Mouse (Mus musculus): ENCODE measurements around the gene Lpin1. TPM values are rescaled to one million over a fixed set of nuclear protein-coding genes. Genes with fewer than 3 reads are reported as not detected.
A peak's percentile ranks its signal among the peaks of the same experiment; 100 is the strongest.

Lpin1 gene
- polyA plus RNA-seq, 1 experiment from 2014 or later, result 7.1 TPM

GRCm38 (mm10) chr12:16577665-16578233 is 33.0 kb downstream of the Lpin1 start:
- Histone ChIP-seq H3K27ac (replicated peaks; ENCODE audit: low read depth, low read length) (no peak overlapping the region), H3K27me3 (ENCODE audit: control insufficient read depth, insufficient read depth, low read length) (no peaks in the 10 kb centered on the region), H3K4me3 (ENCODE audit: low read depth, low read length) (no peak overlapping the region), H3K36me3 (ENCODE audit: control insufficient read depth, insufficient read depth, low read length) (no peaks in the 10 kb centered on the region), H3K4me1 (ENCODE audit: control insufficient read depth, insufficient read depth, low read length) (no peaks in the 10 kb centered on the region), H3K4me2 (ENCODE audit: low read depth, severe bottlenecking) (no peak overlapping the region), H3K9me3 (ENCODE audit: control insufficient read depth, low read length) (no peaks in the 10 kb centered on the region), H3K9ac (ENCODE audit: low read length) (no peak overlapping the region)
- WGBS, result 82% methylated on average over 9 of the region's 9 CpGs
- ATAC-seq (ENCODE audit: insufficient number of reproducible peaks, low FRiP score, low TSS enrichment, low read depth) (no peak), DNase-seq (ENCODE audit: low spot score) (no peak)

DNA sequence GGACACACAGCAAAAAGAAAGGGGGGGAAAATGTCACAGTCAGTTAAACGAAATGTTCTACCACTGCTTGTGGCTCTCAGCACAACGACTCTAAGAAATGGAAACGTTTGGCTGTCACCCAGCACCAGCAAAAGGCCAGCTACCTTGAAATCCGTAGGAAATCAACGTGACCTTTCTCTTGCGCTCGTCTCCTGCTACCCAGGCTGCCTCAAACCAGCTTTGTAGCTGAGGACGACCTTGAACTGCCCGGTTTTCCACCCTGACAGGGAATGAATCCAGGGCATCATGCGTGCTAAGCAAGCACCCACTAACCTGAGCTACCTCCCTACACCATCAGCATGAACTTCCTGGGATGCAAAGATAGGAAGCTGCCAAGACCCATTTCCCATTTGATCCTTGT is 39.5 kb downstream of the Lpin1 start:
- Histone ChIP-seq H3K36me3 (ENCODE audit: control insufficient read depth, insufficient read depth, low read length) (no peaks in the 10 kb centered on the region), H3K9me3 (ENCODE audit: control insufficient read depth, low read length) (no peaks in the 10 kb centered on the region), H3K4me1 (ENCODE audit: control insufficient read depth, insufficient read depth, low read length) (no peaks in the 10 kb centered on the region), H3K4me2 (ENCODE audit: low read depth, severe bottlenecking) (no peak overlapping the region), H3K27me3 (ENCODE audit: control insufficient read depth, insufficient read depth, low read length) (no peaks in the 10 kb centered on the region), H3K9ac (ENCODE audit: low read length) (no peak overlapping the region), H3K4me3 (ENCODE audit: low read depth, low read length) (no peak overlapping the region), H3K27ac (replicated peaks; ENCODE audit: low read depth, low read length) (no peak overlapping the region)
- no peak for DNase-seq (ENCODE audit: low spot score)
- no peak for ATAC-seq (ENCODE audit: insufficient number of reproducible peaks, low FRiP score, low TSS enrichment, low read depth)
- WGBS, result 91% methylated on average over 10 of the region's 10 CpGs

DNA sequence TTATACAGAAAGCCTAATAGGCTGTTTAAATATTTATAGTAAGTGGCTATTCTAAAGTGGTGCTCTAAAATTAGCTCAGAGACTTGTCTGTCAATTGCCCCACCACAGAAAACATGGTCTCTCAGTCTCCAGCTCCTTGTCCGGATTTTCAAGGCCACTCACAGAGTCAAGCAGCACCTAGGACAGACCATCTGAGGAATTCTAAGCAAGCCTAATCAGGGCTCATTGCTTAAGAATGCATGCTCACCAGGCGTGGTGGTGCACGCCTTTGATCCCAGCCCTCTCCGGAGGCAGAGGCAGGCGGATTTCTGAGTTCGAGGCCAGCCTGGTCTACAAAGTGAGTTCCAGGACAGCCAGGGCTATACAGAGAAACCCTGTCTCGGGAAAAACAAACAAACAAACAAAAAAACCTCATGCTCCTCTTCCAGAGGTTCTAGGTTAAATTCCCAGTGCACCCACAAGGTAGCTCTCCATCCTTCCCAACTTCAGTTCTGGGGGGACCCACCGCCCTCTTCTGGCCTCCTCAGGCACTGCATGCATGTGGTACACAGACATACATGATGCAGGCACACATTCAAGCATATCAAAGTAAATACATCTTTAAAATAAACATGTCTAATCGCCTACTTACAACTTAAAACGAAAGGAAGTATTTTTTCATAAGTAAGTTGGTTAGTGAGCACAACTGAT is 40.2 kb downstream of the Lpin1 start:
- ATAC-seq (ENCODE audit: insufficient number of reproducible peaks, low FRiP score, low TSS enrichment, low read depth) (no peak), DNase-seq (ENCODE audit: low spot score) (no peak)
- Histone ChIP-seq H3K36me3 (ENCODE audit: control insufficient read depth, insufficient read depth, low read length) (no peaks in the 10 kb centered on the region), H3K4me2 (ENCODE audit: low read depth, severe bottlenecking) (no peak overlapping the region), H3K4me1 (ENCODE audit: control insufficient read depth, insufficient read depth, low read length) (no peaks in the 10 kb centered on the region), H3K4me3 (ENCODE audit: low read depth, low read length) (no peak overlapping the region), H3K27ac (replicated peaks; ENCODE audit: low read depth, low read length) (no peak overlapping the region), H3K27me3 (ENCODE audit: control insufficient read depth, insufficient read depth, low read length) (no peaks in the 10 kb centered on the region), H3K9me3 (ENCODE audit: control insufficient read depth, low read length) (no peaks in the 10 kb centered on the region), H3K9ac (ENCODE audit: low read length) (no peak overlapping the region)
- 91% methylated on average over 10 of the region's 10 CpGs for WGBS

- Histone ChIP-seq H3K9ac (ENCODE audit: low read length) (no peak overlapping the region), H3K4me3 (ENCODE audit: low read depth, low read length) (no peak overlapping the region), H3K36me3 (ENCODE audit: control insufficient read depth, insufficient read depth, low read length) (no peaks in the 10 kb centered on the region), H3K9me3 (ENCODE audit: control insufficient read depth, low read length) (no peaks in the 10 kb centered on the region), H3K27me3 (ENCODE audit: control insufficient read depth, insufficient read depth, low read length) (no peaks in the 10 kb centered on the region), H3K4me2 (ENCODE audit: low read depth, severe bottlenecking) (no peak overlapping the region), H3K4me1 (ENCODE audit: control insufficient read depth, insufficient read depth, low read length) (no peaks in the 10 kb centered on the region), H3K27ac (replicated peaks; ENCODE audit: low read depth, low read length) (no peak overlapping the region)
- no peak for ATAC-seq (ENCODE audit: insufficient number of reproducible peaks, low FRiP score, low TSS enrichment, low read depth)
- DNase-seq (ENCODE audit: low spot score), result no peak
- 83% methylated on average over 11 of the region's 11 CpGs for WGBS
Observed at GRCm38 (mm10) chr12:16568936-16569650, 41.7 kb downstream of the Lpin1 start.

GRCm38 (mm10) chr12:16568496-16568895 is 42.3 kb downstream of the Lpin1 start:
- H3K36me3 ChIP-seq (ENCODE audit: control insufficient read depth, insufficient read depth, low read length), result peaks cover 2% of the 10 kb centered on the region; the same call in 1 of the 2 replicates
- H3K27me3 ChIP-seq (ENCODE audit: control insufficient read depth, insufficient read depth, low read length), result no peaks in the 10 kb centered on the region
- no peak overlapping the region for H3K27ac ChIP-seq (replicated peaks; ENCODE audit: low read depth, low read length)
- no peaks in the 10 kb centered on the region for H3K9me3 ChIP-seq (ENCODE audit: control insufficient read depth, low read length)
- WGBS, result 38% methylated on average over 4 of the region's 4 CpGs
- H3K4me2 ChIP-seq (ENCODE audit: low read depth, severe bottlenecking), result no peak overlapping the region
- DNase-seq (ENCODE audit: low spot score), result peak; percentile 74
- no peaks in the 10 kb centered on the region for H3K4me1 ChIP-seq (ENCODE audit: control insufficient read depth, insufficient read depth, low read length)
- no peak for ATAC-seq (ENCODE audit: insufficient number of reproducible peaks, low FRiP score, low TSS enrichment, low read depth)
- no peak overlapping the region for H3K9ac ChIP-seq (ENCODE audit: low read length)
- no peak overlapping the region for H3K4me3 ChIP-seq (ENCODE audit: low read depth, low read length)

- no peak for DNase-seq (ENCODE audit: low spot score)
- no peak overlapping the region for H3K4me3 ChIP-seq (ENCODE audit: low read depth, low read length)
- WGBS, result 81% methylated on average over 6 of the region's 6 CpGs
Observed at GRCm38 (mm10) chr12:16568090-16568489, 42.7 kb downstream of the Lpin1 start.

GRCm38 (mm10) chr12:16563427-16563826 is 47.3 kb downstream of the Lpin1 start:
- peaks cover 3% of the 10 kb centered on the region; the same call in 1 of the 2 replicates for H3K36me3 ChIP-seq (ENCODE audit: control insufficient read depth, insufficient read depth, low read length)
- H3K27ac ChIP-seq (replicated peaks; ENCODE audit: low read depth, low read length), result no peak overlapping the region
- DNase-seq (ENCODE audit: low spot score) (peak; percentile 48), ATAC-seq (ENCODE audit: insufficient number of reproducible peaks, low FRiP score, low TSS enrichment, low read depth) (no peak)
- no peaks in the 10 kb centered on the region for H3K9me3 ChIP-seq (ENCODE audit: control insufficient read depth, low read length)
- H3K4me1 ChIP-seq (ENCODE audit: control insufficient read depth, insufficient read depth, low read length), result no peaks in the 10 kb centered on the region
- 57% methylated on average over 9 of the region's 9 CpGs for WGBS
- no peak overlapping the region for H3K4me3 ChIP-seq (ENCODE audit: low read depth, low read length)
- H3K4me2 ChIP-seq (ENCODE audit: low read depth, severe bottlenecking), result no peak overlapping the region
- H3K9ac ChIP-seq (ENCODE audit: low read length), result no peak overlapping the region
- H3K27me3 ChIP-seq (ENCODE audit: control insufficient read depth, insufficient read depth, low read length), result no peaks in the 10 kb centered on the region

More at GRCm38 (mm10) chr12:16568090-16568489, 42.7 kb downstream of the Lpin1 start:
- no peak overlapping the region for H3K27ac ChIP-seq (replicated peaks; ENCODE audit: low read depth, low read length)
- no peak overlapping the region for H3K4me2 ChIP-seq (ENCODE audit: low read depth, severe bottlenecking)
- H3K4me1 ChIP-seq (ENCODE audit: control insufficient read depth, insufficient read depth, low read length), result no peaks in the 10 kb centered on the region
- H3K9ac ChIP-seq (ENCODE audit: low read length), result no peak overlapping the region
- no peak for ATAC-seq (ENCODE audit: insufficient number of reproducible peaks, low FRiP score, low TSS enrichment, low read depth)
- H3K36me3 ChIP-seq (ENCODE audit: control insufficient read depth, insufficient read depth, low read length), result peaks cover 3% of the 10 kb centered on the region; the same call in 1 of the 2 replicates
- no peaks in the 10 kb centered on the region for H3K9me3 ChIP-seq (ENCODE audit: control insufficient read depth, low read length)
- H3K27me3 ChIP-seq (ENCODE audit: control insufficient read depth, insufficient read depth, low read length), result no peaks in the 10 kb centered on the region

DNA sequence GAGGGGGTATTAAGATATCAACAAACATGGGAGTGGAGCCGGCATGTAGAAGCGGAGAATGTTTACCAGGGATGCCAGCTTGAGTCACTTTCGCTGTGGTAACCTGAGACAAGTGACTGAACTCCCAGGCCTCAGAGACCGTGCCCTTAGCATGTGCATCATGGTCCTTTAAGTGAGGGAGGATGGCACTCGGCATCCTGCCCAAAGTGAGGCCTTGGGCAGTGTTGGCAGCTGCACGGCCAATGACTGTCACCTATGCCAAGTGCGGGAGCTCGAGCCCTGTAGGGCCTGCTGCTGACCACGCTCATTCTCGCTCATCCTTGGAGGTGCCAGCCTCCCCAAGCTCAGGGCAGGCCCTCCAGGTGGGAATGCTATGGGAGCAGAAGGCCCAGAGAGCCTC is 48.1 kb downstream of the Lpin1 start:
- 92% methylated on average over 10 of the region's 10 CpGs for WGBS
- no peaks in the 10 kb centered on the region for H3K4me1 ChIP-seq (ENCODE audit: control insufficient read depth, insufficient read depth, low read length)
- H3K36me3 ChIP-seq (ENCODE audit: control insufficient read depth, insufficient read depth, low read length), result peaks cover 3% of the 10 kb centered on the region; the same call in 1 of the 2 replicates
- DNase-seq (ENCODE audit: low spot score) (no peak), ATAC-seq (ENCODE audit: insufficient number of reproducible peaks, low FRiP score, low TSS enrichment, low read depth) (no peak)
- H3K27me3 ChIP-seq (ENCODE audit: control insufficient read depth, insufficient read depth, low read length), result no peaks in the 10 kb centered on the region
- H3K4me2 ChIP-seq (ENCODE audit: low read depth, severe bottlenecking), result no peak overlapping the region
- H3K9ac ChIP-seq (ENCODE audit: low read length), result no peak overlapping the region
- no peak overlapping the region for H3K4me3 ChIP-seq (ENCODE audit: low read depth, low read length)
- H3K27ac ChIP-seq (replicated peaks; ENCODE audit: low read depth, low read length), result no peak overlapping the region
- H3K9me3 ChIP-seq (ENCODE audit: control insufficient read depth, low read length), result no peaks in the 10 kb centered on the region
